Mouse (Mus musculus) G1E (cell line): Measurements from ENCODE around the gene Zkscan1.
"Not testable (repeated sequence)": the region's sequence is repeated elsewhere in the genome, so short reads cannot be mapped to it uniquely, and the experiment has no call there.

Experiments
- CTCF ChIP-seq: IDR thresholded peaks from 2 replicates; pipeline ENCODE4 v1.5.1; 2012; ENCODE audit warnings: low read depth, low read length, inconsistent platforms, mixed read lengths
- GATA1 ChIP-seq: IDR thresholded peaks from 2 replicates; pipeline ENCODE4 v1.6.1; 2012; ENCODE audit warnings: borderline replicate concordance, low read length, inconsistent platforms, mixed read lengths
- POLR2AphosphoS5 ChIP-seq: IDR thresholded peaks from 2 replicates; pipeline ENCODE4 v1.6.1; 2012; ENCODE audit warnings: low read depth, low read length, inconsistent platforms; ENCODE audit not compliant: insufficient replicate concordance

DNA sequence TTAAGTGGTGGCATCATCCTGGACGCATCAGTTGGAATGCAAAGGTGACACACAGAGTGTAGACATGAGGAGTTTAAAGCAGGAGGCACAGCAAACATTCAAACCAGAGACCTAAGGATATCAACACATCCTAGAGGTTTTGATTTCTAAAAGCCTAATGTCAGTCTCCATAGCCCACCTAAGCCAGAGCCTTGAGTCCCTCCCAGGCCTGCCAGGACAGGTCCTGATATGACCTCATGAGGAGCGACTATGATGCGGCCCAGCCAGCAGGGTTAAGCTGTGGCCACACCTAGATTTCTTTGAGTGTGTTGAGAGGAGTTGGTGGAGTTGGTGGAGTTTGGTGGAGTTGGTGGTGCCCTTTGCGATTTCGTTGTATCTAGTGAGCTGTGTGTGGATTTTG, 32.0 kb upstream of the Zkscan1 start, which contains the start of gene Smok3c:
- TF ChIP-seq CTCF, GATA1, POLR2AphosphoS5: not testable (repeated sequence)
